Mouse (Mus musculus): ENCODE data around the gene Eef1akmt3. TPM values are rescaled to one million over a fixed set of nuclear protein-coding genes. Genes with fewer than 3 reads are reported as not detected.
"Not testable (repeated sequence)": the region's sequence is repeated elsewhere in the genome, so short reads cannot be mapped to it uniquely, and the experiment has no call there.

Eef1akmt3 gene
- total RNA-seq (2022) = under 1 TPM in 3 of 4 experiments, not detected in 1; 0.11 to 0.30 (median 0.14) TPM

GRCm38 (mm10) chr10:127041274-127041766, at the start of gene Eef1akmt3, which contains the start of gene Mettl1:
TSS of gene Eef1akmt3 (minus strand) at chr10:127041513.
TSS of gene Mettl1 (plus strand) at chr10:127041414.
- no peak for DNase-seq (ENCODE audit: low spot score in 2 of 2)

- no peak for DNase-seq (ENCODE audit: low spot score in 2 of 2)
These were observed 49.5 kb upstream of the Eef1akmt3 start for GRCm38 (mm10) chr10:127090560-127091411.

GRCm38 (mm10) chr10:127085633-127086032, 44.3 kb upstream of the Eef1akmt3 start:
- DNase-seq (ENCODE audit: low spot score in 2 of 2) = no peak

- DNase-seq (ENCODE audit: low spot score in 2 of 2) = no peak
These were observed 43.7 kb upstream of the Eef1akmt3 start for GRCm38 (mm10) chr10:127085052-127085451.

GRCm38 (mm10) chr10:127083915-127084306, 42.6 kb upstream of the Eef1akmt3 start:
- no peak for DNase-seq (ENCODE audit: low spot score in 2 of 2)

GRCm38 (mm10) chr10:127083292-127083914, 42.1 kb upstream of the Eef1akmt3 start:
- DNase-seq (ENCODE audit: low spot score in 2 of 2) = peak in 1 of 2 experiments; percentile 5

GRCm38 (mm10) chr10:127081996-127082620, 40.8 kb upstream of the Eef1akmt3 start:
- no peak for DNase-seq (ENCODE audit: low spot score in 2 of 2)

- no peak for DNase-seq (ENCODE audit: low spot score in 2 of 2)
These were observed 39.8 kb upstream of the Eef1akmt3 start for GRCm38 (mm10) chr10:127080901-127081780.

GRCm38 (mm10) chr10:127079665-127080391, 38.5 kb upstream of the Eef1akmt3 start:
- no peak for DNase-seq (ENCODE audit: low spot score in 2 of 2)

- no peak for DNase-seq (ENCODE audit: low spot score in 2 of 2)
These were observed 37.6 kb upstream of the Eef1akmt3 start for GRCm38 (mm10) chr10:127078677-127079575.

- DNase-seq (ENCODE audit: low spot score in 2 of 2) = peak in 1 of 2 experiments; percentile 86
These were observed 36.8 kb upstream of the Eef1akmt3 start for GRCm38 (mm10) chr10:127078001-127078676.

- no peak for DNase-seq (ENCODE audit: low spot score in 2 of 2)
These were observed 36.2 kb upstream of the Eef1akmt3 start for GRCm38 (mm10) chr10:127077515-127077914.

- DNase-seq (ENCODE audit: low spot score in 2 of 2) = no peak
These were observed 34.8 kb upstream of the Eef1akmt3 start for GRCm38 (mm10) chr10:127076082-127076481.

- no peak for DNase-seq (ENCODE audit: low spot score in 2 of 2)
These were observed 34.3 kb upstream of the Eef1akmt3 start for GRCm38 (mm10) chr10:127075651-127076050.

- no peak for DNase-seq (ENCODE audit: low spot score in 2 of 2)
These were observed 33.8 kb upstream of the Eef1akmt3 start, which contains the start of gene Agap2 for GRCm38 (mm10) chr10:127075080-127075479. TSS of gene Agap2 (plus strand) at chr10:127075284.

- DNase-seq (ENCODE audit: low spot score in 2 of 2) = no peak
These were observed 32.7 kb upstream of the Eef1akmt3 start for GRCm38 (mm10) chr10:127073981-127074380.

- DNase-seq (ENCODE audit: low spot score in 2 of 2) = not testable (repeated sequence)
These were observed 31.7 kb upstream of the Eef1akmt3 start for GRCm38 (mm10) chr10:127072969-127073368.

GRCm38 (mm10) chr10:127072270-127072669, 31.0 kb upstream of the Eef1akmt3 start:
- DNase-seq (ENCODE audit: low spot score in 2 of 2) = not testable (repeated sequence)

All from left cerebral cortex, adult 8-10 months (tissue).